42 mouse cellular contexts compared by ENCODE assay signal in genomic region chr2:104144004-104144403, GRCm38 (mm10). TPM values are rescaled to one million over a fixed set of nuclear protein-coding genes. Genes with fewer than 3 reads are reported as not detected.
"Had no signal": no experiment of that assay in that cellular context is flagged by ENCODE, and none has a peak within 500 bp of the region (broad histone marks: within the 10 kb centered on the region; RNA-seq: fewer than 3 reads in every experiment).

No protein-coding gene starts in this region.

- H3K9me3 ChIP-seq: limb, embryonic 10.5 days; limb, embryonic 12.5 days; limb, embryonic 13.5 days; limb, embryonic 15.5 days; liver, embryonic 12.5 days; liver, embryonic 13.5 days; liver, embryonic 15.5 days; lung, embryonic 15.5 days; midbrain, embryonic 13.5 days; midbrain, embryonic 15.5 days had no signal

- ATAC-seq: liver, embryonic 12.5 days; liver, postnatal 0 days; lung, postnatal 0 days; midbrain, embryonic 13.5 days; midbrain, embryonic 15.5 days; midbrain, embryonic 16.5 days had no signal

- H3K4me3 ChIP-seq: left cerebral cortex, adult 2 months; limb, embryonic 10.5 days; limb, embryonic 12.5 days; limb, embryonic 13.5 days; limb, embryonic 15.5 days; liver, embryonic 12.5 days; liver, embryonic 13.5 days; liver, embryonic 15.5 days; lung, embryonic 15.5 days; megakaryocyte, embryonic 14.5 days; midbrain, embryonic 12.5 days; midbrain, embryonic 13.5 days; midbrain, embryonic 15.5 days; myocyte had no signal

- H3K27me3 ChIP-seq: limb, embryonic 12.5 days; limb, embryonic 13.5 days; limb, embryonic 15.5 days; lung, embryonic 15.5 days; midbrain, embryonic 12.5 days; midbrain, embryonic 13.5 days; midbrain, embryonic 15.5 days had no signal

- H3K27ac ChIP-seq: left cerebral cortex, adult 2 months; limb, embryonic 10.5 days; limb, embryonic 12.5 days; limb, embryonic 13.5 days; limb, embryonic 15.5 days; liver, embryonic 12.5 days; liver, embryonic 13.5 days; liver, embryonic 14.5 days; liver, embryonic 15.5 days; lung, embryonic 15.5 days; macrophage; midbrain, embryonic 12.5 days; midbrain, embryonic 13.5 days; midbrain, embryonic 15.5 days had no signal

- H3K36me3 ChIP-seq: limb, embryonic 10.5 days; limb, embryonic 12.5 days; limb, embryonic 13.5 days; limb, embryonic 15.5 days; liver, embryonic 12.5 days; liver, embryonic 13.5 days; liver, embryonic 15.5 days; lung, embryonic 15.5 days; midbrain, embryonic 12.5 days; midbrain, embryonic 15.5 days had no signal

- H3K9ac ChIP-seq: limb, embryonic 12.5 days; limb, embryonic 13.5 days; limb, embryonic 15.5 days; liver, embryonic 12.5 days; liver, embryonic 13.5 days; liver, embryonic 14.5 days; liver, embryonic 15.5 days; liver, postnatal 0 days; lung, embryonic 14.5 days; lung, embryonic 15.5 days; midbrain, embryonic 12.5 days; midbrain, embryonic 13.5 days; midbrain, embryonic 15.5 days had no signal

- DNase-seq: left cerebral cortex, postnatal 4 days; liver; liver, embryonic 13.5 days; liver, postnatal 0 days; lung, adult 18-20 months; lung, adult 2 months; lung, embryonic 14.5 days; lung, postnatal 10 days; lung, postnatal 14 days; lung, postnatal 36 days; lung, postnatal 4 days; midbrain, embryonic 14.5 days had no signal

- H3K4me1 ChIP-seq: limb, embryonic 12.5 days; limb, embryonic 15.5 days; lung, embryonic 15.5 days; midbrain, embryonic 12.5 days; midbrain, embryonic 13.5 days; midbrain, embryonic 15.5 days had no signal

- H3K4me2 ChIP-seq: limb, embryonic 12.5 days; limb, embryonic 13.5 days; limb, embryonic 15.5 days; liver, embryonic 11.5 days; liver, embryonic 12.5 days; liver, embryonic 13.5 days; liver, embryonic 15.5 days; lung, embryonic 14.5 days; lung, embryonic 15.5 days; midbrain, embryonic 12.5 days; midbrain, embryonic 13.5 days; midbrain, embryonic 15.5 days had no signal

RNA-seq across cellular contexts. Expression of gene A930018P22Rik, which starts 21.4 kb away (rescaled TPM):
- total RNA-seq: left cerebral cortex, adult 18-20 months; left cerebral cortex, adult 8-10 months; left cerebral cortex, postnatal 10 days; left cerebral cortex, postnatal 25 days; left cerebral cortex, postnatal 36 days; left cerebral cortex, postnatal 4 days; megakaryocyte progenitor cell, adult 5-6 weeks; megakaryocyte, adult 5-6 weeks; midbrain, postnatal 0 days; monocyte, adult 5-6 weeks had no signal
- polyA plus RNA-seq: limb, embryonic 10.5 days; limb, embryonic 11.5 days; limb, embryonic 12.5 days; limb, embryonic 13.5 days; limb, embryonic 15.5 days; liver, embryonic 11.5 days; lung, embryonic 14.5 days; lung, embryonic 15.5 days; lung, embryonic 16.5 days; macrophage; midbrain, embryonic 12.5 days; midbrain, embryonic 13.5 days; midbrain, embryonic 14.5 days; midbrain, embryonic 15.5 days; midbrain, embryonic 16.5 days; neural tube, embryonic 11.5 days had no signal
